Mouse (Mus musculus) neural tube, embryonic 13.5 days (tissue): Measurements from ENCODE around the gene Dbi. TPM values are rescaled to one million over a fixed set of nuclear protein-coding genes. Genes with fewer than 3 reads are reported as not detected.

Source experiments
- ATAC-seq: fragments of 200-750 bp; cut with Nextera tagmentation; 2 replicates; pipeline ENCODE4 v1.8.0; 2017; ENCODE audit warnings: low read depth, mild to moderate bottlenecking, moderate TSS enrichment, moderate library complexity
- H3K27ac ChIP-seq: fragments of 300-500 bp; sonication (generic); replicated peaks from 2 replicates; pipeline ENCODE4 v1.5.1; 2015; ENCODE audit warnings: moderate library complexity, mild to moderate bottlenecking, inconsistent platforms
- H3K27me3 ChIP-seq: fragments of 300-500 bp; sonication (generic); 2 replicates; pipeline ENCODE4 v1.6.1; 2015; ENCODE audit warnings: mild to moderate bottlenecking, inconsistent platforms
- H3K36me3 ChIP-seq: fragments of 300-500 bp; sonication (generic); 2 replicates; pipeline ENCODE4 v1.6.1; 2015; ENCODE audit warnings: mild to moderate bottlenecking, inconsistent platforms
- H3K4me1 ChIP-seq: fragments of 300-500 bp; sonication (generic); replicated peaks from 2 replicates; pipeline ENCODE4 v1.6.1; 2015; ENCODE audit warnings: inconsistent platforms
- H3K4me2 ChIP-seq: fragments of 300-500 bp; sonication (generic); 2 replicates; pipeline ENCODE4 v1.6.1; 2015; ENCODE audit warnings: inconsistent platforms, mild to moderate bottlenecking, moderate library complexity
- H3K4me3 ChIP-seq: fragments of 300-500 bp; sonication (generic); 2 replicates; pipeline ENCODE4 v1.5.1; 2015; ENCODE audit warnings: mild to moderate bottlenecking, inconsistent platforms
- H3K9ac ChIP-seq: fragments of 300-500 bp; sonication (generic); 2 replicates; pipeline ENCODE4 v1.6.1; 2015; ENCODE audit warnings: moderate library complexity, mild to moderate bottlenecking, inconsistent platforms
- H3K9me3 ChIP-seq: fragments of 300-500 bp; sonication (generic); 2 replicates; pipeline ENCODE4 v1.6.1; 2016; ENCODE audit warnings: inconsistent platforms
- WGBS: fragments of 180-500 bp; shearing (Covaris S2); methylation state at CpG from one replicate; pipeline ENCODE4 v1.1.7; 2015; 5-methylcytosine and 5-hydroxymethylcytosine counted together
- polyA plus RNA-seq: library from polyadenylated mRNA; unstranded; fragments of >200 nt; fragmentation: Nextera tagmentation; extraction: Ambion mirVana; gene quantifications from 2 replicates; pipeline ENCODE4 v1.2.1, GENCODE M21; 2015

The Dbi gene
- polyA plus RNA-seq, 1 experiment from 2014 or later: 2,328 TPM

DNA sequence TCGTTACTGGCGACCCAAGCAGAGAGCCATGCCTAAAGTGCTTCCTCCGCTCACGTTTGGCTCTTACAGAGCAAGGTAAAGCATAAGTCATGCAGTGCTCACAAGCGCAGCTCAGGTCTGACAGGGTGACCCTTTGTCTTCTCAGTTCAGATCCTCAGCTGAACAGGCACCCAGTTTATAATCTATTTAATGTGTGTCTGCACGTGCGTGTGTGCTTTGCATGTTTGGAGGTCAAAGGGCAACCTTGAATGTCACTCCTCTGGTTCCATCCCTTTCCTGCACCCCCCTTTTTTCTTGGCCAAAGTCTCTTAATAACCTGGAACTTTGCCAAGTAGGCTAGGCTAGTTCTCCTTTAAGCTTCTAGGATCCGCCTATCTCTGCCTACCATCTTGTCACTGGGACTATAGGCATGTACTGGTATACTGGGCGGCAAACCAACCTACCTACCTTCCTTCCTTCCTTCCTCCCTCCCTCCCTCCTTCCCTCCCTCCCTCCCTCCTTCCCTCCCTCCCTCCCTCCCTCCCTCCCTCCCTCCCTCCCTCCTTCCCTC lies 19.3 kb upstream of the Dbi start:
- Histone ChIP-seq H3K4me1 (peaks cover 16% of the 10 kb centered on the region), H3K27ac (no peak overlapping the region), H3K9ac (no peak overlapping the region), H3K36me3 (no peaks in the 10 kb centered on the region), H3K27me3 (no peaks in the 10 kb centered on the region), H3K4me2 (no peak overlapping the region), H3K9me3 (no peaks in the 10 kb centered on the region), H3K4me3 (no peak overlapping the region)
- 82% methylated on average over 9 of the region's 9 CpGs for WGBS
- no peak for ATAC-seq

DNA sequence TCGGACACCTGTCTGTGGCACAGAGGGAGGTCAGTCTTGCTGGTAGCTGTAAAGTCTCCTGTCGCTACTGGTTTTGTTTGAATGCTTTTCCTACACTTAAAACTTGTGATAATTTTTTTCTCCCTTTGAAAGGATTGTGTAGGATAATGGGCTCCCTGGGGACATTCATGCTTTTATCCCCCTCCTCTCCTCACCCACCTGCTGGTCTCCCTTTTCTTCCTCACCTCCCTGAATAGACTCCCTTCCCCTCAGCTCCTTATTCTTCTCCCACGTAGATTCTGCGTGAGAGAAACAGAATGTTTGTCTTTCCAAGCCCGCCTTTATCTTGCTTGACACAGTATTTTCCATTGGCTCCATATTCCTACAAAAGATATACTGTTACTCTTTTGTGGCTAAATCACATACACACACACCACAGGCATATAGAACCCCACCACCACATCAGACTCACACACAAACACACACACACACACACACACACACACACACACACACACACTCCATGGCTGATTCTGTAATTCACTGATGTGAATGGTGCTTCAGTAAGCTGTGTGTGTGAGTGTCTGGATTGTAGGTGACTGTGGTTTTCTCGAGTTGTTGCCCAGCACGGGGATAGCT lies 18.2 kb upstream of the Dbi start:
- no peak for ATAC-seq
- Histone ChIP-seq H3K9ac (no peak overlapping the region), H3K9me3 (no peaks in the 10 kb centered on the region), H3K4me2 (no peak overlapping the region), H3K27ac (no peak overlapping the region), H3K4me3 (no peak overlapping the region), H3K4me1 (peaks cover 16% of the 10 kb centered on the region), H3K36me3 (no peaks in the 10 kb centered on the region), H3K27me3 (no peaks in the 10 kb centered on the region)
- WGBS: 27% methylated on average over 7 of the region's 7 CpGs

DNA sequence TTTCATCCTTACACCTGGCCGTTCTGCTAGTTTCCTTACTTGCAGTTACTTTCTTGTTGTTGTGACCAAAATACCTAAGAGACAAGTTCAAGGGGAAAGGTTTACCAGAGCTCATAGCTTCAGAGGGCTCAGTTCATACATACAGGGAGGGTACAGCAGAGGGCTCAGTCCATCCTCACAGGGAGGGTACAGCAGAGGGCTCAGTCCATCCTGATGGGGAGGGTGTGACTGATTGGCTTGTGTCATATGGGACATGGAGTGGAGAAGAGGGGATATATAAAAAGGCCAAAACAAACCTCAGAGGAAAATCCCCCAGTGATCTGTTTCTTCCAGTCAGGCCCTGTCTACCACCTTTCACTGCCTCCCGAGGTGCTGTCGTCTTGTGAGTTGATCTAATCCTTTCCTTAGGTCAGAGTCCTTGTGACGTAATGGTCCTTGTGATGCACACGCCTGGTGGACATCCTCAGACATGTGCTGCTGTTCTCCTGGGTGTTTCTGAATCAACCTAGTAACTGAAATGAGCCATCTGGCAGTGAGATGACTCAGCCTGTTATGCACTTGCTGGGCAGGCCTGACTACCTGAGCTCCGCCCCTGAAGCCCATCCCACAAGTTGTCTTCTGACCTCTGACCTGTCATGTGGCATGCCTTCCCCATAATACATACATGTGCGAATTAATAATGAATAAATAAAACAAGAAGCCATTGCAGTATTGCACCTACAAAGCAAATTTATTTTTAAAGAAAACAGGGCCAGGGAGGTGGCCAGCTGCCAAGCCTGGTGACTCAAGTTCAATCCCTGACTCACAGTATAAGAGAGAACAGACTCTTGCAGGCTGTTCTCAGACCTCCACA lies 15.3 kb upstream of the Dbi start:
- no peak for ATAC-seq
- Histone ChIP-seq H3K36me3 (0 out of 2 replicates have a peak, but pooled peaks cover 4% of the 10 kb centered on the region), H3K4me1 (peaks cover 7% of the 10 kb centered on the region; the same call in 1 of the 2 replicates), H3K27me3 (no peaks in the 10 kb centered on the region), H3K27ac (no peak overlapping the region), H3K4me2 (no peak overlapping the region), H3K9ac (no peak overlapping the region), H3K9me3 (0 out of 2 replicates have a peak, but pooled peaks cover 3% of the 10 kb centered on the region), H3K4me3 (no peak overlapping the region)
- 87% methylated on average over 7 of the region's 7 CpGs for WGBS

DNA sequence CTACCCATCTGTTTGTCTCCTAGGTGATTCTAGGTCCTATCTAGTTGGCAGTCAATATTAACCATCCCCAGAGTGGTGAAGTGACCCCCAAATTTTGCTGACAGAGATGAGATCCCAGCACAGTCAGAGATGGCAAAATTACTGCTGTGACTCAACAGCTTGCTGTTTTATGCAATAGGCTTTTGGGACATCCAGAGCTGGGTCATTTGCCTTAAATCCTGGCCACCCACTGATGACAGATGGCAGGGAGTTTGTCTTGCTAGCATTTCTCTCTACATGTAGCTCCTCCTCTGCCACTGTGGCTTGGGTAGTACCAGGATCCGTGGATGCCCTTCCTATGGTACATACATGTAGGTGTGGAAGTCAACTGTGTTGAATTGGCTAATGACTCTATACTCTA lies 11.5 kb upstream of the Dbi start:
- 77% methylated on average over 1 of the region's 1 CpGs for WGBS

DNA sequence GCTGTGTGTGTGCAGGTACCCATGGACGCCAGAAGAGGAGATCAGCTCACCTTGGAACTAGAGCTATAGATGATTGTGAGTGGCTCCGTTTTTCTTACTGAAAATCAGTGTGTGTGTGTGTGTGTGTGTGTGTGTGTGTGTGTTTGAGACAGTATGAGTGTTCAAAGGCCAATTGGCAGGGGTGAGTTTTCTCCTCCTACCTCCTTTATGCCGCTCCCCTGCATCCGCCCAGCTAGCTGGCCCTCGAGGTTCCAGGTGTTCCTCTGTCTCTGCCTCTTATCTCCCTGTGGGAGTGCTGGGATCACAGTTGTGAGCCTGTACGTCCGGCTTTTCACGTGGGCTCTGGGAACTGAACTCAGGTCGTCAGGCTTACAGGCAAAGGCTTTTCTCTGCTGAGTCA lies 5.4 kb upstream of the Dbi start:
- no peaks in the 10 kb centered on the region for H3K9me3 ChIP-seq
- peaks cover 13% of the 10 kb centered on the region for H3K4me1 ChIP-seq
- H3K27ac ChIP-seq: no peak overlapping the region
- no peak overlapping the region for H3K4me3 ChIP-seq
- H3K27me3 ChIP-seq: no peaks in the 10 kb centered on the region
- H3K9ac ChIP-seq: no peak overlapping the region
- 80% methylated on average over 9 of the region's 9 CpGs for WGBS
- no peaks in the 10 kb centered on the region for H3K36me3 ChIP-seq
- H3K4me2 ChIP-seq: no peak overlapping the region
- ATAC-seq: no peak

More for the DNA sequence above, 11.5 kb upstream of the Dbi start:
- Histone ChIP-seq H3K4me2 (no peak overlapping the region), H3K9ac (no peak overlapping the region), H3K27me3 (no peaks in the 10 kb centered on the region), H3K4me3 (no peak overlapping the region), H3K9me3 (0 out of 2 replicates have a peak, but pooled peaks cover 3% of the 10 kb centered on the region), H3K36me3 (0 out of 2 replicates have a peak, but pooled peaks cover 4% of the 10 kb centered on the region), H3K4me1 (no peaks in the 10 kb centered on the region), H3K27ac (no peak overlapping the region)
- no peak for ATAC-seq

DNA sequence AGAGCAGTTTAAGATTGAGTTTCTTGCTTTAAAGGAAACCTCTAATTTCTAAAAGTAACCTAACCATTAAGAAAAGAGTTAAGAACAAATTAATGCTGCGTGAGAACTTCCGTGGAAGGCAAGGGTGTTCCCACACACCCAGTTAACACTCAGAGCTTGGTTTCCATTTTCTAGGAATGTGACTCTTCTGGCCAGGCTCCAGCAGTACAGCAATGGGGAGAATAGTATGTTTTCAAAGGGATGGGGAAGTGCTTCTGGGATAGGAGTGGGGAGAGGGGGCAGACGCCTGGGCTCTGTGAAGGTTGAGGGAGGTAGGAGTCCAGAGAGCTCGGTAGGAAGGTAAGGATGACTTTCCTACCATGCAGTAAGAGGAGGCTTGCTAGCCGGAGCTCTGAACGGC lies 4.6 kb upstream of the Dbi start:
- Histone ChIP-seq H3K4me3 (no peak overlapping the region), H3K9me3 (no peaks in the 10 kb centered on the region), H3K27ac (no peak overlapping the region), H3K36me3 (no peaks in the 10 kb centered on the region), H3K4me2 (no peak overlapping the region), H3K9ac (no peak overlapping the region), H3K27me3 (no peaks in the 10 kb centered on the region), H3K4me1 (peaks cover 13% of the 10 kb centered on the region)
- WGBS: 77% methylated on average over 6 of the region's 6 CpGs
- no peak for ATAC-seq

DNA sequence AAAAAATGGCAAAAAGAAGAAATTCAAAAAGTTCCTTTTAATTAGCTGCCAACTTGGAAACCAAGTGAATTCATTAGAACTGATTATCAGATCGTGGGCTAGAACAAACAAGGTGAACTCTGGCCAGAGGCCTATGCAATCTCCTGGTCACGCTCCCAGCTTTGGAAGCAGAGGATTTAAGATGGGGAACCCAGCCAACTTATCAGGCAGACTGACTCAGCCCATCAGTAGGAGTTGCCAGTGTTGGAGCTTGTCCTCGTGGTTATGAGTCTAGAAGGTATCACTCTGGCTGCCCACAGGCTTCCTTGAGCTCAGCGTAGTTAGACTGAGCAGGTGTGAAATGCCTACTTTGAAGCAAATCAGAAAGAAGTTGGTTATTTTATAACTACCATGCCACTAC lies 4.0 kb upstream of the Dbi start:
- no peak overlapping the region for H3K4me3 ChIP-seq
- no peaks in the 10 kb centered on the region for H3K9me3 ChIP-seq
- H3K4me2 ChIP-seq: no peak overlapping the region
- ATAC-seq: no peak
- H3K4me1 ChIP-seq: peaks cover 19% of the 10 kb centered on the region
- H3K9ac ChIP-seq: no peak overlapping the region
- 85% methylated on average over 4 of the region's 4 CpGs for WGBS
- no peaks in the 10 kb centered on the region for H3K27me3 ChIP-seq
- no peak overlapping the region for H3K27ac ChIP-seq
- no peaks in the 10 kb centered on the region for H3K36me3 ChIP-seq

DNA sequence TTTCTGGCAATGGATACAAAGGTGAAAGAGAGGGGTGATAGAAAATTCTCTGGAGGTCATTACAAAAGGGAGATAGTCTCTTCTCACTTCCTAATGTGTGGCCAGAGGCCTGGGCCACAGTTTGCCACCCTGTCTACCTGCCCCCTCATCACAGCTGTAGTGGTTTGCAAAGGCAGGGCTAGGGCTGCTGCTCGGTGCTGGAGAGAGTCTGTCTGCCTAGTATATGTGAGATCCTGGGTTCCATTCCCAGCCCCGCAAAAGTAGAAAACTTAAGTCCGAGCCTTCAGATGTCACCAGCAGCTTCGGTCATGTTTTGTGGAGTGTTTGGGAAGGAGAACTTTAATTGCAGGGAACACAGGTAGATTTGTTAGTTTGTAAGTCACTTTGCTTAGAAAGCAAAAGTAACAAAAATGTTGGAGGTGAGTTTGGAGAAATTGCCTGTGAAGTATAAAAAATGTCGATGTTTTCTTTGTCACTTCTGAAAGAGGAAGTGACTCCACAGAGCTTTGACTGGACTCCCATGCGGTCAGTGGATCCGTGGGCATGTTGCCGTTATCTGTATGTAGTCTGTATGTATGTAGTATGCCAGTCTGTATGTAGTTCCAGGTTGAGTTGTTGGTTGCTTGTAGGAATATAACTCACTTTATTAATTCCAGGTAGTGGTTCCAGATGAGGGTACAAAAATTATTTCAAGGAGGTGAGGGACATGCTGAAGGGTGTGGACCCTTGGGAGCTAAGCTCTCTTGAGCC lies 1.9 kb upstream of the Dbi start:
- H3K4me1 ChIP-seq: peaks cover 39% of the 10 kb centered on the region
- 95% methylated on average over 8 of the region's 8 CpGs for WGBS
- no peak overlapping the region for H3K9ac ChIP-seq
- no peak overlapping the region for H3K4me2 ChIP-seq
- H3K9me3 ChIP-seq: no peaks in the 10 kb centered on the region
- H3K36me3 ChIP-seq: no peaks in the 10 kb centered on the region
- no peak overlapping the region for H3K4me3 ChIP-seq
- H3K27me3 ChIP-seq: no peaks in the 10 kb centered on the region
- no peak overlapping the region for H3K27ac ChIP-seq
- ATAC-seq: no peak

DNA sequence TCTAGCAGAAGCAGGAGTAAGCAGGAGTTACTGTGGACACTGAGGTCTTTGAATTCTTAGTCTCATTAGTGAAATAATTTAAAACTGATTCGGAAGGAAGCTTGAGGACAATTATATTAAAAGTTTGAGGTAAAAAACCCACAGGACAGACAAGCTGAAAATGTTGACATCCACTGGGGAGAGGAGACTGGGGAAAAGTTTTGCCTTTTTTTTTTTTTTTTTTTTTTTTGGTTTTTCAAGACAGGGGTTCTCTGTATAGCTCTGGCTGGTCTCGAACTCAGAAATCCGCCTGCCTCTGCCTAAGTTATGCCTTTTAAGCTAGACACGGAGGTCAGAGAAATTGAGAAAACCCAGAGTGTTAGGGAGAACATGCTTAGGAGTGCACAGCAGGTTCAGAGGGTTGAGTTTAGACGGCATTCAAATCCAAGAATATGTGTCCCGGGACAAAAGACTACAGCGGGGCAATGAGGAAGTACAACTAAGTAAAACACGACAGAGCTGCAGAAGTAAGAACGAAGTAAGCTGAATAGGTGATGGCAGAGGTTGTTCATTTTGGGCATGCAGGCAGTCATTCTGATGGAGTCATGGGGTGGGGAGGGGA lies 1.2 kb upstream of the Dbi start:
- Histone ChIP-seq H3K4me3 (peak overlapping the region; percentile 70), H3K9ac (peak overlapping the region; percentile 74), H3K36me3 (no peaks in the 10 kb centered on the region), H3K9me3 (no peaks in the 10 kb centered on the region), H3K27me3 (no peaks in the 10 kb centered on the region), H3K4me2 (peak overlapping the region; percentile 85), H3K27ac (peak overlapping the region; percentile 90), H3K4me1 (peaks cover 47% of the 10 kb centered on the region)
- WGBS: 85% methylated on average over 9 of the region's 9 CpGs
- no peak for ATAC-seq

DNA sequence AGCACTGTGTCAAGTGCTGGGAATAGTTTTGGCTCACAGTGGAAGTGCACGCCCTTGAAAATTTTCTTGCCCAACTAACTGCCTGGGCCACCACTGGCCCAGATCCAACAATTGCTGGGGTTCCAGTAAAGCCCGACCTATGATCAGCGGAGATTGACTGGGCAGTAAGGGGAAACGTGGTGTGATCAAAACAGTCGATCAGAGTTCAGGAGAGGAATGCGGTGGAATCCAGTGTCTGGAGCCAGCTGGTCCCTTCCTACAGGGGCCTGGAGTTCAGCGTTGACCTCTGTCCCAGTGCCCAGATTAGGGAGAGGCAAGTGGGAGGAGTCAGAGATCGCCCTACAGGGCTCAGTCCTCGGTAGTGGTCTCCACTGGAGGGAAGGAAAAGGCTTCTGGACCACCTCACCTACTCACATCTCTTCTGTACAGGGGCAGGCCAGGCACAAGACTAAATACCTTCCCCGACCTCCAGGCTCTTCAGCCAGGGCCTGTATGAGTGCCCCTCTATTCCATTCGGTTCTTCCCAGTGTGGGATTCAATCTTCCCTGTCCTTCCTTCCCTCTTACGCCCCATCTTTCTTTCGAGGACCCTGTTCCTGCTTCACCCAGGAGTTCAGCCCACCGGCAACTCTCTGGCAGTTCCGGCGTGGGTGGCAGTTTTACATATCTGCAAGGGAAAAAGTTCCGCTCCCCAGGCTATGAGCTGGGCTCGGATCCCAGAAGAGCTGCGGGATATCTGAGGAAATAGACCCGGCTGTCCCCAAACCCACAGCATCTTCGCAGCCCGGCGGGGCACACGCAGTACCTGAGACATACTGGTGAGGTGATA lies 523 bp downstream of the Dbi start:
- no peaks in the 10 kb centered on the region for H3K9me3 ChIP-seq
- H3K27me3 ChIP-seq: no peaks in the 10 kb centered on the region
- 6% methylated on average over 24 of the region's 24 CpGs for WGBS
- peak; percentile 41 for ATAC-seq
- H3K4me1 ChIP-seq: peaks cover 55% of the 10 kb centered on the region
- H3K9ac ChIP-seq: peak overlapping the region; percentile 88
- H3K4me2 ChIP-seq: peak overlapping the region; percentile 85
- peak overlapping the region; percentile 90 for H3K27ac ChIP-seq
- H3K36me3 ChIP-seq: peaks cover 5% of the 10 kb centered on the region; the same call in 1 of the 2 replicates
- H3K4me3 ChIP-seq: peak overlapping the region; percentile 70

DNA sequence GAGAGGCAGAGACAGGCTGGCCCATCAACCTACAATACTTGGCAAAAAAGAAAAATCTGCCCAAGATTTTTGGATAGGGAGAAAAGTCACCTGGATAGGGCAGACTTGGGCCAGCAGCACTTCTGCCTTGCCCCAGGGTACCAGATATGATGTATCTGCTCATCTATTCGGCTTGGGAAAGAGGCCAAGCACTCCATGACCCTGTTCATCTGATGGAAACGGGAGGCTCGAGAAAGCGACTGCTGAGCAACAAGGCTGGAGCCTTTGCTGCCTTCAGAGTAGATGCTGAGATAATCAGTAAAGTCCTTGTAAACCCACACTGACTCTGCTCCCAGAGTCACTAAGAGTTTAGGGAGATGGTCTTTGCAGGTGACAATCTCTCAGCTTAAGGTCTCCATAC lies 1.5 kb downstream of the Dbi start:
- Histone ChIP-seq H3K9me3 (0 out of 2 replicates have a peak, but pooled peaks cover under 1% of the 10 kb centered on the region), H3K4me2 (peak overlapping the region; percentile 85), H3K9ac (peak overlapping the region; percentile 88), H3K36me3 (peaks cover 15% of the 10 kb centered on the region), H3K27me3 (no peaks in the 10 kb centered on the region), H3K4me3 (peak overlapping the region; percentile 70), H3K4me1 (peaks cover 63% of the 10 kb centered on the region), H3K27ac (peak overlapping the region; percentile 90)
- no peak for ATAC-seq
- 79% methylated on average over 4 of the region's 4 CpGs for WGBS
